Mouse (Mus musculus): ENCODE data around the gene Hs3st3b1. TPM values are rescaled to one million over a fixed set of nuclear protein-coding genes. Genes with fewer than 3 reads are reported as not detected.

Hs3st3b1 gene
- total and polyA plus RNA-seq, 2 experiments from 2014 or later = 0.86 to 2.9 TPM

DNA sequence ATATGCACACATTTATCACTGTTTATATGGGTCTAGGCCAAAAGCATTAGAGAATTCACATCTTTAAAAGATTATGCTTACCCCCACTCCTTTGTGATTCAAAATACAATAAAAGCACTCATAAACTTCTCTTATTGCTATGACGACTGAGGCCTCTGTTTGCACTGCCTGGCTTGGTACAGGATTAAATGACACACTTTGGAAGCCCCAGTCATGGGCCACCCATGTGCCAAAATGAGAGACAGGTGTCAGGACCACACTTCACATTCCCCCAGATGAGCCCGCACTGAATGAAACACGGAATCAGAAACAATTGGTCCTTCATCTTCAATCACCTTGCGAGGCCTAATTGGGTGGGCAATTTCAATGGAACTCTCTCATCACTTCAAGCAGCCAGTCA lies 71.8 kb downstream of the Hs3st3b1 start:
- 90% methylated on average over 4 of the region's 4 CpGs for WGBS
- Histone ChIP-seq H3K27me3 (ENCODE audit: control insufficient read depth, insufficient read depth, low read length) (no peaks in the 10 kb centered on the region), H3K4me2 (ENCODE audit: low read depth, low read length) (no peak overlapping the region), H3K4me3 (ENCODE audit: low read depth, low read length) (no peak overlapping the region), H3K9me3 (replicated peaks; ENCODE audit: control insufficient read depth, low read length) (no peaks in the 10 kb centered on the region), H3K9ac (replicated peaks; ENCODE audit: low read depth, low read length) (no peak overlapping the region), H3K36me3 (replicated peaks; ENCODE audit: control insufficient read depth, insufficient read depth, low read length) (no peaks in the 10 kb centered on the region), H3K4me1 (ENCODE audit: control insufficient read depth, insufficient read depth) (no peaks in the 10 kb centered on the region), H3K27ac (ENCODE audit: low read depth) (no peak overlapping the region)
- no peak for DNase-seq (ENCODE audit: low spot score)
- ATAC-seq (ENCODE audit: insufficient read depth, low read depth) = no peak
- TF ChIP-seq CTCF (IDR thresholded peaks at IDR 0.05; ENCODE audit: low read depth) (no peak), EP300 (IDR thresholded peaks at IDR 0.05; ENCODE audit: low read depth) (no peak)

DNA sequence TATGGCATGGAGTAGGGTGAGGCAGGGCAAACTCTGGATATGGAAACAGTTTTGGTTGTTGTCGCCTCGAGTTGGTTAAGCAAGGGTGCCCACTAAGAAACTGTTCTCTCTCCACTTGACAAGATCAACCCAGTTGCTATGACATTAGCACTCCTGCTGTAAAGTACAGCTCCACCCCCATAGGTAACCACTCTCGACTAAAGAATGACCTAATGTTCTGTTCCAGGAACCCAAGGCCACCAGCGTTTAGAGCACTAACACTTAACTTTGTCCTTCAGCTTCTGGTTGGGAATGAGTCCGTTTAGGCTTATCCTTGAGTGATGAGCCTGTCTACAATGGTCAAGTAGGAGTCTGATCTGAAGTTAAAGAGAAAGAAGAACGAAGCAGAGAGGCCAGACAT lies 76.7 kb downstream of the Hs3st3b1 start:
- H3K9ac ChIP-seq (replicated peaks; ENCODE audit: low read depth, low read length) = no peak overlapping the region
- H3K9me3 ChIP-seq (replicated peaks; ENCODE audit: control insufficient read depth, low read length) = no peaks in the 10 kb centered on the region
- TF ChIP-seq CTCF (IDR thresholded peaks at IDR 0.05; ENCODE audit: low read depth) = no peak
- no peak for TF ChIP-seq EP300 (IDR thresholded peaks at IDR 0.05; ENCODE audit: low read depth)
- no peaks in the 10 kb centered on the region for H3K4me1 ChIP-seq (ENCODE audit: control insufficient read depth, insufficient read depth)
- H3K36me3 ChIP-seq (replicated peaks; ENCODE audit: control insufficient read depth, insufficient read depth, low read length) = no peaks in the 10 kb centered on the region
- no peak for ATAC-seq (ENCODE audit: insufficient read depth, low read depth)
- H3K4me3 ChIP-seq (ENCODE audit: low read depth, low read length) = no peak overlapping the region
- no peak for DNase-seq (ENCODE audit: low spot score)
- no peaks in the 10 kb centered on the region for H3K27me3 ChIP-seq (ENCODE audit: control insufficient read depth, insufficient read depth, low read length)
- no peak overlapping the region for H3K4me2 ChIP-seq (ENCODE audit: low read depth, low read length)
- no peak overlapping the region for H3K27ac ChIP-seq (ENCODE audit: low read depth)
- 78% methylated on average over 6 of the region's 6 CpGs for WGBS

DNA sequence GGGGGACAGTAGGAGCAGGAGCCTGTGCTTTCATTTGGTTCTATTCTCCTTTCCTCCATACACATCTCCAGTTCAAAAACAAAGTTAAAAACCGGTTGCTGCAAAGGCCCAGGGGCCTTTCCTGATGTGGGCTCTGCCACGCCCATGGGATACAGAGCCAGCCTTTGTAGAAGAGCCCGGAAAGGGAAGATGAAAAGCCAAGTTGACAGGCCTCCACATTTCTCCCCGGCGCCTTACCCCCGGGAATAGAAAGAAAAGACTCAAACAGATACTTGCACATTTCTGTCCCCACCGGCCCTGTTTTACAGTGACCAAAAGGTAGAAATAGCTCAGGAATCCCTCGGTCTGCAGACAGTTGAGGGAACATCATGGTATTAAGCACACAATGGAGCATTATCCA lies 77.4 kb downstream of the Hs3st3b1 start:
- WGBS = 59% methylated on average over 8 of the region's 8 CpGs
- no peaks in the 10 kb centered on the region for H3K27me3 ChIP-seq (ENCODE audit: control insufficient read depth, insufficient read depth, low read length)
- no peak for ATAC-seq (ENCODE audit: insufficient read depth, low read depth)
- H3K27ac ChIP-seq (ENCODE audit: low read depth) = no peak overlapping the region
- TF ChIP-seq CTCF (IDR thresholded peaks at IDR 0.05; ENCODE audit: low read depth) = no peak
- TF ChIP-seq EP300 (IDR thresholded peaks at IDR 0.05; ENCODE audit: low read depth) = no peak
- H3K9me3 ChIP-seq (replicated peaks; ENCODE audit: control insufficient read depth, low read length) = no peaks in the 10 kb centered on the region
- H3K4me3 ChIP-seq (ENCODE audit: low read depth, low read length) = no peak overlapping the region
- DNase-seq (ENCODE audit: low spot score) = no peak
- no peak overlapping the region for H3K4me2 ChIP-seq (ENCODE audit: low read depth, low read length)
- no peaks in the 10 kb centered on the region for H3K4me1 ChIP-seq (ENCODE audit: control insufficient read depth, insufficient read depth)
- H3K36me3 ChIP-seq (replicated peaks; ENCODE audit: control insufficient read depth, insufficient read depth, low read length) = no peaks in the 10 kb centered on the region
- no peak overlapping the region for H3K9ac ChIP-seq (replicated peaks; ENCODE audit: low read depth, low read length)

DNA sequence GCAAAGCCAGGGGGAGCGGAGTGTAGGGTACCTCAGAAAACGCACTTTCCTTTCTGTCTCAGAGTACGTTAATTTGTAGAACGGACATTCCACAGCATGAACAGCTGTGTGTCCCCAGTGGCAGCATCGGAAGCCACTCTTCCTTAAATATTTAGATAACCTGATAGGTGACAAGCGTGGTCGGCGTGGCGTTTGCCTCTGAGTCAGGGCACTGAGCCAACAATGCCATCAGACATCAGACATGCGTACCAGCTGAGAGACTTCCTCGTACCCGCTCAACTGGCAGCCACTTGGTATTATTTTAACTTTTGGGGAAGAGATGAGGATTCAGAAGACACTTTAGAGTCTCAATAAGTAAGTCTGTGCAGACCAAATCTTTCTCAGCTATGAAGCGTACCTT lies 84.6 kb downstream of the Hs3st3b1 start:
- no peaks in the 10 kb centered on the region for H3K36me3 ChIP-seq (replicated peaks; ENCODE audit: control insufficient read depth, insufficient read depth, low read length)
- H3K4me2 ChIP-seq (ENCODE audit: low read depth, low read length) = peak overlapping the region; percentile 37
- H3K4me1 ChIP-seq (ENCODE audit: control insufficient read depth, insufficient read depth) = peaks cover 17% of the 10 kb centered on the region
- ATAC-seq (ENCODE audit: insufficient read depth, low read depth) (no peak), DNase-seq (ENCODE audit: low spot score) (no peak)
- TF ChIP-seq EP300 (IDR thresholded peaks at IDR 0.05; ENCODE audit: low read depth) (no peak), CTCF (IDR thresholded peaks at IDR 0.05; ENCODE audit: low read depth) (no peak)
- no peaks in the 10 kb centered on the region for H3K9me3 ChIP-seq (replicated peaks; ENCODE audit: control insufficient read depth, low read length)
- WGBS = 32% methylated on average over 13 of the region's 13 CpGs
- H3K27ac ChIP-seq (ENCODE audit: low read depth) = no peak overlapping the region
- H3K9ac ChIP-seq (replicated peaks; ENCODE audit: low read depth, low read length) = no peak overlapping the region
- no peak overlapping the region for H3K4me3 ChIP-seq (ENCODE audit: low read depth, low read length)
- H3K27me3 ChIP-seq (ENCODE audit: control insufficient read depth, insufficient read depth, low read length) = no peaks in the 10 kb centered on the region

Other genes with a start within 250 kb of the Hs3st3b1 start
- 31.2 and 33.2 TPM in 2 replicates for gene Cox10, start 157.2 kb upstream of the Hs3st3b1 start, total RNA-seq (2014; rRNA removed; ENCODE audit: low replicate concordance)
- 52.1 and 54.3 TPM in 2 replicates for gene Cox10, start 157.2 kb upstream of the Hs3st3b1 start, polyA plus RNA-seq (2015; fragmentation: Nextera tagmentation; extraction: Ambion mirVana)

Data from heart, postnatal 0 days (tissue).